Mouse (Mus musculus): ENCODE data around the gene Plekhh3. TPM values are rescaled to one million over a fixed set of nuclear protein-coding genes. Genes with fewer than 3 reads are reported as not detected.

Plekhh3 gene
- 0.25 TPM for polyA plus RNA-seq (2017; shearing (Covaris generic))

DNA sequence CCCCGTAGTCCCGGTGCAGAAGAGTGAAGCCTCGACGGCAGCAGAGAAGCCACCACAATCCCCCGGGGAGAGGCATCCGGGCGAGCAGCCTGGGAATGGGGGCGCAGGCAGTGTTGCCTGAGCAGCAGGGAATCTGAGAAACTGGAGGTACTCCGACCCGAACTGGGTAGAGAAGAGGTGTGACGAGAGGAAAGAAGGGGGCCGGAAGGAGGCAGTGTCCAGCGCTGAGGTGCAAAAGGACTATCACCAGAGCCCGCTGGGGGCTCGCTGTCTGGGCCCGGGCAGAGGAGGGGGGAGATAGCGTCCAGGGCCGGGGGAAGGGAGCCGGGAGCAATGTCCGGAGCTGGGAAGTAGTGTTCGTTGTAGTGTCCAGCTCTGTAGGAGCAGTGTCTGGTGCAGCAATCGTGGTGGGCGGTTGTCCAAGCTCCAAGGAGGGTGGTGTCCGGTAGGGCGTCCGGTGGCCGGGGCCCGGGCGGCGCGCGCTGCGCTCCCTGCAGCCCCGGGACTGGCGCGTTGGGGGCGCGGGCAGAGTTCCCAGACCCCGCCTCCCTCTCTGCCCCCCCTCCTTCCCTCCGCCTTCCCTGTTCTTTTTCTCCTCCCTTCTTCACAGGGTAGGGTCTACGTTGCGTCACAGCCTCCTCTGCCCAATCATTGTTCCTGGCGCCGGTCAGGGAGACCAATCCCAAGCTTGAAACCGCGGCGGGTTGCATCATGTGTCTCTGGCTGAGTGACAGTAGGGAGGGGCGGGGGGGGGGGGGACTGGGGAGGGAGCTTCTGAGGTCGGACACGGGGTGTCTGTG is at the start of gene Plekhh3:
Gene Plekhh3, minus strand, starts transcription at position 541 of the 800 bp plus-strand sequence.

DNA sequence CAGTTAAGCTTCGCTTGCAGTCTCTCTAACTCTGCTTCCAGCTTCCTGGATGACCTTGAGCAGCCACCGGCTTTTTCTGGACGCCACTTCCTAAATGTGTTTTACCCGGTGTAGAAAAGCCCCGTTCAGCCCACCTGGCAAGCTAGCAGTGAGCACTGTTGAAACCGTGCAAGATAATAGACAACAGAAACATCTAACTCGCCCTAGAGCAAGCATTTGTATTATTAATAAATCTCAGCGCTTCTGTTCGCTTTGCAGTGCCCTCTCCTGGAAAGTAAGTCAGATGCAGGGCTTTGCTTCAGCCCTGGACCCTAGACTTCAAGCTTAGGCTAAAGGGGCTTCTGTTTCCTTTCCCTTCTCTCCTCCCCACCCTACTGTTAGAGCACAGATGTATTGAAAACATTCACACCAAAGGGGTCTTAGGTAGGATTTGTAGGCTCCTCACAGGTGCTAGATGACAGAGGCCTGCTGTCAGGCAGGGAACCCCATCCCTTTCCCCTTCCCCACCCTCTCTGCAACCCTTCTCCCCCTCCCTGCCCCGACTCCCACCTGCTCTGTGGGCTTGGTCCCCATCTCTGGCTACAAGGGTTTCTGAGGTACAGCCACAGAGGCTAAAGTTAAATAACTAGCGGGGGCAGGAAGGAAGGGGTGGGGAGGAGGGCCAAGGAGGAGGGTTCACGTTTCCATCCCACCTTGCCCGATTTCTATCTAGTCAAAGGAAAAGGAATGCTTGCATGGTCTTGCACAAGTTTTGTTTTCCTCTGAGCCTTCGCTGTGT is 3.9 kb upstream of the Plekhh3 start, which contains the start of gene Ccr10:
Gene Ccr10, minus strand, starts transcription at position 593 of the 778 bp plus-strand sequence.

DNA sequence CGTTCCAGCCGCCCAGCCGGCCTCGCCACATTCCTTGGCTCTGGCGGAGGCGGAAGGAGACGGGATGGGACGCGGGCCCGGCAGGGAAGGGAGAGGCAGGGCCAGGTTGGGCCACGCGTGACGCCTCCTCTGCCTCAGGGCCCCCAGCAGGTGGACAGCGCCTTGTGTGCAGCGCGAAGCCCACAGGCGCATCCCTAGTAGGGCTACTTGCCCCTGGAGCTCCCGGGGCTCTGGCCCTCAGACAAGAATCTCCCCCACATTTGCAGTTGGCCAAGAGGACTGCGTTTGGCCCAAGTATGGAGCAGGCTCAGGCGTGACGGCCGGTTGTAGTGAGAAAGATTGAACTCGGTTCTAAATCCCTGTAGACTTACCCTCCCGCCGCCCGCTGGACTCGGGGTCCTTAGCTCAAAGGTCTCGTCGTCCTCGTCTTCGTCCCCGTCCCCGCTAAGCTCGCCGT is 769 bp downstream of the Plekhh3 start, which contains the start of gene Cntnap1:
Gene Cntnap1, plus strand, starts transcription at position 170 of the 457 bp plus-strand sequence.

DNA sequence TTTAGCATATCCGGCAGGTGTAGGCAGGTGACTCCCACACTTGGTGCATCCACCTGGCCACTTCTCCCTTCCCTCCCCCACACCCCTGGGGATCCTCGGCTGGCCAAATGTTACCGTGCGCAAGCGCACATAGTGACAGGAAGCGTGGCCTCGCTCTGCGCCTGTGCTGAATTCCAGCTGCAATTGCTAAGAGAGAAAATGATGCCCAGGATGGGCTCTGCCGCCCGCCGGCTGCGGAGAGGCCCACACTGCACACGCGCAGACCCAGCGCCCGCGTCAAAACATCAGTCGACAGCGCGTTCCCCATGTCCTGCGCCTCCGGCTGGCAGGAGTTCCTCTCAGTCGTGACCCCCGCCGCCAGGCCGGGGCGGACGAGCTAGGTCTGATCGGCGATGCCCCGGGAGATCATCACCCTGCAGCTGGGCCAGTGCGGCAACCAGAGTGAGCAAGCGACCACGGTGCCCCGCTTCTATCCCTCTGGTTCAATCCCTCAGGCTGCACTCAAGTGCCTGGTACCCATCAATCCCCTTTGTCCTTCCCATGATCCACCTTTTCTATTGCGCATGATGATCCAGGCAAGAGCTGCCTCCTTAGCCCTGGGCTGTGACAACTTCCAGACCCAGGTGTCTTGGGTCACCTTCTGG is 15.3 kb downstream of the Plekhh3 start, which contains the start of gene Tubg2:
Gene Tubg2, plus strand, starts transcription at position 180 of the 644 bp plus-strand sequence.

DNA sequence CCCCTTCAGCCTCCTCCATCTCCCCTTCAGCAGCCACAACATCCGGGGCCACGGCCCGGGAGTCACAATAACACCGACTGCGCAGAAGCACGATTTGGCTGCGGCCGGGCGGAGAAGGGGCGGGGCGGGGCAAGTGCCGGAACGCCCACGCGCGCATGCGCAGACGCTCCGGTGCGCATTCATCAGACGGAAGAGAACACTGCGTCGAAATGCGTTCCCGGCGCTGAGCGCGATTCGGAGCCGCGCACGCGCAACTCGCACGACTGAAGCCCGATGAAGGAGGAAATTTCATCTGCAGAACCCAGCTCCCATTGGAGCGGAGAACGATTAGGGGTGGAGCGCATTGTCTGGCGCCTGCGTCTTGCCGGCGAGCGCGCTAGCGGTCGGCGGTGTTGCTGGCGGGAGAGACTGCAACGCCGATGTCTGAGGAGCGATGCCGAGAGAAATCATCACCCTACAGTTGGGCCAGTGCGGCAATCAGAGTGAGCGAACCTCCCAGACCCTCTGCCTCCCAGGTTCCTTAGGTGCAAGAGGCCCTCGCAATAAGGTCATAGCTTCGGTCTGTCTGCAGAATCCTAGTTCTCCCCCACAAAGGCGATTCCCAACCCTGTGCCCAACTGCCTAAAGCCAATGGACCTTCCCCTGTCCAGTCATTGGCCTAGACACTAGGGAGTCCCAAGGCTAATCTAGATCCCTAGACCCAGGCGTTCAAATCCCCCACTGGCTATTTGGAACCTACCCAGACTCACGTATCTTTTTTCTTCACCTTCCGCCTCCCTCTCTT is 51.2 kb downstream of the Plekhh3 start, which contains the start of the genes Retreg3 and Tubg1:
Gene Retreg3, minus strand, starts transcription at position 133 of the 784 bp plus-strand sequence.
Gene Tubg1, plus strand, starts transcription at position 178 of the 784 bp plus-strand sequence.

Other genes starting within 250 kb of the Plekhh3 start
- gene Stat3, start 231.8 kb downstream of the Plekhh3 start, polyA plus RNA-seq (2017; shearing (Covaris generic)), result 233 TPM
- gene Cavin1, start 200.5 kb downstream of the Plekhh3 start, polyA plus RNA-seq (2017; shearing (Covaris generic)), result 0.53 TPM
- gene Atp6v0a1, start 161.9 kb downstream of the Plekhh3 start, polyA plus RNA-seq (2017; shearing (Covaris generic)), result 15.1 TPM
- 35.3 TPM for gene Naglu, start 101.3 kb downstream of the Plekhh3 start, polyA plus RNA-seq (2017; shearing (Covaris generic))
- 0.74 TPM for gene Hsd17b1, start 92.9 kb downstream of the Plekhh3 start, polyA plus RNA-seq (2017; shearing (Covaris generic))
- gene Coasy, start 88.8 kb downstream of the Plekhh3 start, polyA plus RNA-seq (2017; shearing (Covaris generic)), result 38.4 TPM
- gene Mlx, start 84.1 kb downstream of the Plekhh3 start, polyA plus RNA-seq (2017; shearing (Covaris generic)), result 94.3 TPM
- 6.8 TPM for gene Psmc3ip, start 75.9 kb downstream of the Plekhh3 start, polyA plus RNA-seq (2017; shearing (Covaris generic))
- gene Retreg3, start 51.5 kb downstream of the Plekhh3 start, polyA plus RNA-seq (2017; shearing (Covaris generic)), result 80.5 TPM
- 40.0 TPM for gene Tubg1, start 51.4 kb downstream of the Plekhh3 start, polyA plus RNA-seq (2017; shearing (Covaris generic))
- gene Tubg2, start 15.4 kb downstream of the Plekhh3 start, polyA plus RNA-seq (2017; shearing (Covaris generic)), result 2.2 TPM
- 0.06 TPM for gene Cntnap1, start 828 bp downstream of the Plekhh3 start, polyA plus RNA-seq (2017; shearing (Covaris generic))
- gene Ccr10, start 4.1 kb upstream of the Plekhh3 start, polyA plus RNA-seq (2017; shearing (Covaris generic)), result 2.5 TPM
- gene Ezh1, start 55.1 kb upstream of the Plekhh3 start, polyA plus RNA-seq (2017; shearing (Covaris generic)), result 71.6 TPM
- 0.41 TPM for gene Ramp2, start 74.7 kb upstream of the Plekhh3 start, polyA plus RNA-seq (2017; shearing (Covaris generic))
- 158 TPM for gene Vps25, start 82.4 kb upstream of the Plekhh3 start, polyA plus RNA-seq (2017; shearing (Covaris generic))
- 5.8 TPM for gene Wnk4, start 89.2 kb upstream of the Plekhh3 start, polyA plus RNA-seq (2017; shearing (Covaris generic))
- gene Cntd1, start 107.7 kb upstream of the Plekhh3 start, polyA plus RNA-seq (2017; shearing (Covaris generic)), result 0.54 TPM
- gene Coa3, start 107.8 kb upstream of the Plekhh3 start, polyA plus RNA-seq (2017; shearing (Covaris generic)), result 112 TPM
- gene Becn1, start 130.9 kb upstream of the Plekhh3 start, polyA plus RNA-seq (2017; shearing (Covaris generic)), result 207 TPM
- 186 TPM for gene Psme3, start 144.9 kb upstream of the Plekhh3 start, polyA plus RNA-seq (2017; shearing (Covaris generic))
- gene Aoc2, start 153.7 kb upstream of the Plekhh3 start, polyA plus RNA-seq (2017; shearing (Covaris generic)), result 3.6 TPM
- not detected for gene Aoc3, start 159.3 kb upstream of the Plekhh3 start, polyA plus RNA-seq (2017; shearing (Covaris generic))
- not detected for gene G6pc, start 196.2 kb upstream of the Plekhh3 start, polyA plus RNA-seq (2017; shearing (Covaris generic))
- gene Aarsd1, start 246.3 kb upstream of the Plekhh3 start, polyA plus RNA-seq (2017; shearing (Covaris generic)), result 40.9 TPM

Data from CD4-positive, CD25-positive, alpha-beta regulatory T cell (primary cell).